Mouse (Mus musculus): Measurements from ENCODE around the gene Igf2bp2. TPM values are rescaled to one million over a fixed set of nuclear protein-coding genes. Genes with fewer than 3 reads are reported as not detected.

The Igf2bp2 gene
- polyA plus RNA-seq, 1 experiment: 3.1 TPM

DNA sequence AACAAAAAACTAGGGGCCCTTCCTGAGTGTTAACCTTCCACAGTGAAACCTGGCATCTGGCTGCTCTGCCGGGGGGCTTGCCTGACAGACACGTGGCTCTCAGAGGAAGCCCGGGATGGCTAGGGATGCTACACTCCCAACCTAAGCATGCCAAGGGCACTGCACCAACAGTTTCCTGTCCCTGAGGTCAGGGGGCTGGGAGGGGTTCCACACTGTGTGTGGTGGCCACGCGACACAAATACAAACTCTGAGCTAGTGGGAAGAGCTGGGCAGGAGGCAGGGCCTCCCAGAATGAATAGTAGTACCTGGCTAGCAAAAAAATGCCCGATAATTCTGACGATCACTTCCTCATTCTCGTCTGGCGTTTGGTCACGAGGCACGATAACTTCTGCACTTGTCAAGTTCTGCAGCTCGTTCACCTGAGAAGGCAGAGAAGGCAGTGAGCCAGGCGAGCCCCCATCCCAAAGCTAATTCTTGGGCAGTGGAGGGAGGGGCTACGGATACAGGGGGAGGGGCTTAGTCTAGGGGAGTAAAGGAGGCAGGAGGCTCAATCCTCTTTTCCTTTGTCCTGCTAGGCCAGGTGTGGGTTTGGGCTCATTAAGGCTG lies 101.4 kb downstream of the Igf2bp2 start:
- TF ChIP-seq GATA1 (IDR thresholded peaks at IDR 0.05; ENCODE audit: borderline replicate concordance, low read length): no peak
- no peak for TF ChIP-seq FLI1 (IDR thresholded peaks at IDR 0.05; ENCODE audit: low read length)
- H3K9me3 ChIP-seq: peaks cover 4% of the 10 kb centered on the region; the same call in 1 of the 2 replicates
- peaks cover 40% of the 10 kb centered on the region for H3K4me1 ChIP-seq
- H3K36me3 ChIP-seq (replicated peaks; ENCODE audit: low read length): peaks cover 21% of the 10 kb centered on the region
- peak overlapping the region; percentile 59 for H3K4me3 ChIP-seq (replicated peaks)
- peaks cover 5% of the 10 kb centered on the region for H3K27me3 ChIP-seq (replicated peaks)

- TF ChIP-seq FLI1 (IDR thresholded peaks at IDR 0.05; ENCODE audit: low read length) (no peak), GATA1 (IDR thresholded peaks at IDR 0.05; ENCODE audit: borderline replicate concordance, low read length) (no peak)
- Histone ChIP-seq H3K36me3 (replicated peaks; ENCODE audit: low read length) (peaks cover 17% of the 10 kb centered on the region), H3K4me3 (replicated peaks) (no peak overlapping the region), H3K9me3 (no peaks in the 10 kb centered on the region; the same call in 1 of the 2 replicates), H3K4me1 (peaks cover 44% of the 10 kb centered on the region), H3K27me3 (replicated peaks) (peaks cover 5% of the 10 kb centered on the region)
Observed at GRCm38 (mm10) chr16:22060416-22060815, 102.7 kb downstream of the Igf2bp2 start.

DNA sequence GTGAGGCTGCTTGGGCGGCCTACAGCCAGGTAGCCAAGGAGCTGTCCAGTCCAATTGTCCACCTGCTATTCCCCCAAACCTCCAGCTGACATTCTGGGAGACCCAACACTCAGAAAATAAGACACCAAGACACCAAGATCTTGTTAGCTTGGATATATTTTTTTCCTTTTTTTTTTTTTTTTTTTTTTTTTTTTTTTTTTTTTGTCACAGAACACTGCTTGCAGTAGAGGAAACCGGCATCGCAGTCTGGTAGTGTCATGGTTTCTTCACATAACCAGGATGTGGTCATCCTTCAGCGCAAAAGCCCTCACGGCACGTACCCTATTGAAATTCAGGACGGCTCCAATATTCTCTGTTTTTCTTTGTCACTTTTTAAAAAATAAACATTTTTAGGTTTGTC lies 104.2 kb downstream of the Igf2bp2 start:
- no peak for TF ChIP-seq GATA1 (IDR thresholded peaks at IDR 0.05; ENCODE audit: borderline replicate concordance, low read length)
- TF ChIP-seq FLI1 (IDR thresholded peaks at IDR 0.05; ENCODE audit: low read length): no peak
- Histone ChIP-seq H3K4me1 (peaks cover 39% of the 10 kb centered on the region), H3K36me3 (replicated peaks; ENCODE audit: low read length) (peaks cover 12% of the 10 kb centered on the region), H3K9me3 (peaks cover 7% of the 10 kb centered on the region), H3K4me3 (replicated peaks) (no peak overlapping the region), H3K27me3 (replicated peaks) (no peaks in the 10 kb centered on the region)

GRCm38 (mm10) chr16:22057498-22057897 lies 105.6 kb downstream of the Igf2bp2 start:
- H3K4me1 ChIP-seq: peaks cover 32% of the 10 kb centered on the region
- H3K4me3 ChIP-seq (replicated peaks): no peak overlapping the region
- no peaks in the 10 kb centered on the region for H3K27me3 ChIP-seq (replicated peaks)
- peaks cover 13% of the 10 kb centered on the region for H3K36me3 ChIP-seq (replicated peaks; ENCODE audit: low read length)
- TF ChIP-seq GATA1 (IDR thresholded peaks at IDR 0.05; ENCODE audit: borderline replicate concordance, low read length) (no peak), FLI1 (IDR thresholded peaks at IDR 0.05; ENCODE audit: low read length) (no peak)
- H3K9me3 ChIP-seq: peaks cover 15% of the 10 kb centered on the region

DNA sequence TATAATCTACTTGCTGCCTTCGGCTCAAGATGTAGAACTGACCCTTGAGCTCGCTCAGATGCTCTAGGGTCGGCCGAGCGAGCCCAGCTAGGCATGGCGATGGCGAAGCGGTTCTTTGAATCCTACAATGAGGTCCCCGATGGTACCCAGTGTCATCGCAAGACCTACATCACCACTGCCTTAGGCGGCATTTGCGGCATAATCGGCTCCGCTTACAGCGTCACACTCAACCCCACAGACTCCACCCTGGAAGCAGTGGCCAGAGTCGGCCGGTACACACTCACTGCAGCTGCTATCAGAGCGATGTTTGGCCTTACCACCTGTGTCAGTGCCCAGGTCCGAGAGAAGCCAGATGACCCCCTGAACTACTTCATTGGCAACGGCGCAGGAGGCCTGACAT lies 109.7 kb downstream of the Igf2bp2 start:
- H3K9me3 ChIP-seq: peaks cover 15% of the 10 kb centered on the region
- peaks cover 13% of the 10 kb centered on the region for H3K36me3 ChIP-seq (replicated peaks; ENCODE audit: low read length)
- TF ChIP-seq GATA1 (IDR thresholded peaks at IDR 0.05; ENCODE audit: borderline replicate concordance, low read length) (no peak), FLI1 (IDR thresholded peaks at IDR 0.05; ENCODE audit: low read length) (no peak)
- peaks cover 10% of the 10 kb centered on the region for H3K4me1 ChIP-seq
- H3K27me3 ChIP-seq (replicated peaks): no peaks in the 10 kb centered on the region
- H3K4me3 ChIP-seq (replicated peaks): no peak overlapping the region

- Histone ChIP-seq H3K36me3 (replicated peaks; ENCODE audit: low read length) (peaks cover 70% of the 10 kb centered on the region), H3K9me3 (no peaks in the 10 kb centered on the region), H3K4me3 (replicated peaks) (no peak overlapping the region), H3K27me3 (replicated peaks) (no peaks in the 10 kb centered on the region), H3K4me1 (peaks cover 9% of the 10 kb centered on the region)
- no peak for TF ChIP-seq GATA1 (IDR thresholded peaks at IDR 0.05; ENCODE audit: borderline replicate concordance, low read length)
- no peak for TF ChIP-seq FLI1 (IDR thresholded peaks at IDR 0.05; ENCODE audit: low read length)
Observed at GRCm38 (mm10) chr16:22046739-22047366, 116.2 kb downstream of the Igf2bp2 start.

DNA sequence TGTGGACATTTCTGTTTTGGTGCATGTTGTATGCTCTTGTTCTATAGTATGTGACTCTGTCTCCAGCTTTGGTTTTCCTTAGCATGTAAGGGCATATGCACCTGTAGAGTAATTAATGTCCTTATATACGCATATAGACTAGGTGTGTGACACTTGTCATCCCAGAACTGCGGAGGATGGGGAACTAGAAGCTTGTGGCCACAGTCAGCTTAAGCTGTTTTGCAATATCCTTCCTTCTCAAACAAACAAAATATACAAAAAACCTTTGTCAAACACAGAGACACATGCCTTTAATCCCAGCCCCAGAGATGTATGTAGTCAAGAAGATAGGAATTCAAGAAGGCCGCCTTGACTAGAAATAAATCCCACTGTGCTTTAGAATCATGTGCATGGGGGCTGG lies 117.2 kb downstream of the Igf2bp2 start:
- Histone ChIP-seq H3K4me3 (replicated peaks) (no peak overlapping the region), H3K4me1 (peaks cover 9% of the 10 kb centered on the region), H3K27me3 (replicated peaks) (no peaks in the 10 kb centered on the region), H3K9me3 (no peaks in the 10 kb centered on the region), H3K36me3 (replicated peaks; ENCODE audit: low read length) (peaks cover 79% of the 10 kb centered on the region)
- TF ChIP-seq GATA1 (IDR thresholded peaks at IDR 0.05; ENCODE audit: borderline replicate concordance, low read length) (no peak), FLI1 (IDR thresholded peaks at IDR 0.05; ENCODE audit: low read length) (no peak)

GRCm38 (mm10) chr16:22043830-22044229 lies 119.3 kb downstream of the Igf2bp2 start:
- Histone ChIP-seq H3K9me3 (no peaks in the 10 kb centered on the region), H3K36me3 (replicated peaks; ENCODE audit: low read length) (peaks cover 92% of the 10 kb centered on the region), H3K4me3 (replicated peaks) (no peak overlapping the region), H3K4me1 (peaks cover 12% of the 10 kb centered on the region), H3K27me3 (replicated peaks) (no peaks in the 10 kb centered on the region)
- TF ChIP-seq FLI1 (IDR thresholded peaks at IDR 0.05; ENCODE audit: low read length) (no peak), GATA1 (IDR thresholded peaks at IDR 0.05; ENCODE audit: borderline replicate concordance, low read length) (no peak)

DNA sequence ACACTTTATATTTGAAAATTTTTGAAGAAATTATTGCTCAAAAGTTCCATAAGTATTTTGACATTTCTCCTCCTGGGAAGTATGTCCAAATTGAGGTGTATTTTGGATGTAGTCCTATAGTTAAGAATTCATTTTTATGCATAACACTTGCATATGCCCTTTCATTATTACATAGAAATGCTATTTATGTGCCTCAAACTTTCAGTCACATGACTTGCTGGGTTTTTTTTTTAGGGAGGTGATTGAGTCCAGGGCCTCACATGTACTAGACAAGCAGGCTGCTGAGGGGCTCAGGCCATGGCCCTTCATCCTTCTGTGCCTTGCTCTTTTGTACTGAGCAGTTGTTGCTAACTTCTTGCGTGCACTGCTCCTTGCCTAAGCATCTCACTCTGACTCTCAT lies 123.1 kb downstream of the Igf2bp2 start:
- no peaks in the 10 kb centered on the region for H3K27me3 ChIP-seq (replicated peaks)

GRCm38 (mm10) chr16:22038554-22038953 lies 124.5 kb downstream of the Igf2bp2 start:
- Histone ChIP-seq H3K9me3 (no peaks in the 10 kb centered on the region), H3K36me3 (replicated peaks; ENCODE audit: low read length) (peaks cover 70% of the 10 kb centered on the region), H3K4me3 (replicated peaks) (no peak overlapping the region), H3K27me3 (replicated peaks) (no peaks in the 10 kb centered on the region), H3K4me1 (peaks cover 3% of the 10 kb centered on the region; the same call in 1 of the 2 replicates)
- no peak for TF ChIP-seq FLI1 (IDR thresholded peaks at IDR 0.05; ENCODE audit: low read length)
- no peak for TF ChIP-seq GATA1 (IDR thresholded peaks at IDR 0.05; ENCODE audit: borderline replicate concordance, low read length)

More for the DNA sequence above, 123.1 kb downstream of the Igf2bp2 start:
- H3K4me1 ChIP-seq: peaks cover 3% of the 10 kb centered on the region; the same call in 1 of the 2 replicates
- TF ChIP-seq FLI1 (IDR thresholded peaks at IDR 0.05; ENCODE audit: low read length) (no peak), GATA1 (IDR thresholded peaks at IDR 0.05; ENCODE audit: borderline replicate concordance, low read length) (no peak)
- H3K9me3 ChIP-seq: no peaks in the 10 kb centered on the region
- H3K36me3 ChIP-seq (replicated peaks; ENCODE audit: low read length): peaks cover 84% of the 10 kb centered on the region
- no peak overlapping the region for H3K4me3 ChIP-seq (replicated peaks)
